Mouse (Mus musculus): ENCODE data around the gene Matn1. TPM values are rescaled to one million over a fixed set of nuclear protein-coding genes. Genes with fewer than 3 reads are reported as not detected.

Matn1 gene
- polyA plus RNA-seq, 1 experiment from 2014 or later: 0.12 TPM

GRCm38 (mm10) chr4:130952531-130952930, 8.3 kb downstream of the Matn1 start:
- no peaks in the 10 kb centered on the region for H3K4me1 ChIP-seq (ENCODE audit: control insufficient read depth, insufficient read depth, low read length)
- H3K27ac ChIP-seq (ENCODE audit: low read length): no peak overlapping the region
- H3K4me2 ChIP-seq (replicated peaks; ENCODE audit: low read depth, low read length): no peak overlapping the region
- H3K4me3 ChIP-seq (ENCODE audit: low read depth, low read length): no peak overlapping the region
- H3K9ac ChIP-seq (replicated peaks; ENCODE audit: low read depth, low read length): no peak overlapping the region
- no peaks in the 10 kb centered on the region for H3K36me3 ChIP-seq (ENCODE audit: control insufficient read depth, insufficient read depth, low read length)
- H3K9me3 ChIP-seq (ENCODE audit: control insufficient read depth, low read depth, low read length): no peaks in the 10 kb centered on the region
- WGBS: 29% methylated on average over 17 of the region's 17 CpGs
- H3K27me3 ChIP-seq (ENCODE audit: control insufficient read depth, insufficient read depth, low read length): no peaks in the 10 kb centered on the region
- no peak for ATAC-seq (ENCODE audit: insufficient number of reproducible peaks, insufficient read depth, low FRiP score, low read depth)

GRCm38 (mm10) chr4:130957156-130957555, 13.0 kb downstream of the Matn1 start:
- no peaks in the 10 kb centered on the region for H3K4me1 ChIP-seq (ENCODE audit: control insufficient read depth, insufficient read depth, low read length)
- WGBS: 75% methylated on average over 10 of the region's 10 CpGs
- H3K9ac ChIP-seq (replicated peaks; ENCODE audit: low read depth, low read length): no peak overlapping the region
- no peaks in the 10 kb centered on the region for H3K9me3 ChIP-seq (ENCODE audit: control insufficient read depth, low read depth, low read length)
- no peak overlapping the region for H3K4me2 ChIP-seq (replicated peaks; ENCODE audit: low read depth, low read length)
- H3K4me3 ChIP-seq (ENCODE audit: low read depth, low read length): no peak overlapping the region
- no peaks in the 10 kb centered on the region for H3K27me3 ChIP-seq (ENCODE audit: control insufficient read depth, insufficient read depth, low read length)
- no peak for ATAC-seq (ENCODE audit: insufficient number of reproducible peaks, insufficient read depth, low FRiP score, low read depth)
- H3K36me3 ChIP-seq (ENCODE audit: control insufficient read depth, insufficient read depth, low read length): no peaks in the 10 kb centered on the region
- H3K27ac ChIP-seq (ENCODE audit: low read length): no peak overlapping the region

GRCm38 (mm10) chr4:130958812-130959211, 14.6 kb downstream of the Matn1 start:
- H3K9ac ChIP-seq (replicated peaks; ENCODE audit: low read depth, low read length): no peak overlapping the region
- H3K27me3 ChIP-seq (ENCODE audit: control insufficient read depth, insufficient read depth, low read length): no peaks in the 10 kb centered on the region
- no peak overlapping the region for H3K27ac ChIP-seq (ENCODE audit: low read length)
- no peak overlapping the region for H3K4me2 ChIP-seq (replicated peaks; ENCODE audit: low read depth, low read length)
- H3K4me3 ChIP-seq (ENCODE audit: low read depth, low read length): no peak overlapping the region
- H3K9me3 ChIP-seq (ENCODE audit: control insufficient read depth, low read depth, low read length): no peaks in the 10 kb centered on the region
- no peaks in the 10 kb centered on the region for H3K4me1 ChIP-seq (ENCODE audit: control insufficient read depth, insufficient read depth, low read length)
- 62% methylated on average over 5 of the region's 5 CpGs for WGBS
- no peaks in the 10 kb centered on the region for H3K36me3 ChIP-seq (ENCODE audit: control insufficient read depth, insufficient read depth, low read length)
- no peak for ATAC-seq (ENCODE audit: insufficient number of reproducible peaks, insufficient read depth, low FRiP score, low read depth)

- WGBS: 55% methylated on average over 6 of the region's 6 CpGs
- no peak for ATAC-seq (ENCODE audit: insufficient number of reproducible peaks, insufficient read depth, low FRiP score, low read depth)
Observed at GRCm38 (mm10) chr4:130959678-130960077, 15.5 kb downstream of the Matn1 start.

GRCm38 (mm10) chr4:130960118-130960734, 16.0 kb downstream of the Matn1 start:
- Histone ChIP-seq H3K9me3 (ENCODE audit: control insufficient read depth, low read depth, low read length) (no peaks in the 10 kb centered on the region), H3K27me3 (ENCODE audit: control insufficient read depth, insufficient read depth, low read length) (no peaks in the 10 kb centered on the region), H3K4me2 (replicated peaks; ENCODE audit: low read depth, low read length) (no peak overlapping the region), H3K4me3 (ENCODE audit: low read depth, low read length) (no peak overlapping the region), H3K9ac (replicated peaks; ENCODE audit: low read depth, low read length) (no peak overlapping the region), H3K4me1 (ENCODE audit: control insufficient read depth, insufficient read depth, low read length) (no peaks in the 10 kb centered on the region), H3K27ac (ENCODE audit: low read length) (no peak overlapping the region), H3K36me3 (ENCODE audit: control insufficient read depth, insufficient read depth, low read length) (no peaks in the 10 kb centered on the region)
- 25% methylated on average over 9 of the region's 9 CpGs for WGBS
- ATAC-seq (ENCODE audit: insufficient number of reproducible peaks, insufficient read depth, low FRiP score, low read depth): peak; percentile 37; the same call in 1 of the 2 replicates

More at GRCm38 (mm10) chr4:130959678-130960077, 15.5 kb downstream of the Matn1 start:
- H3K4me1 ChIP-seq (ENCODE audit: control insufficient read depth, insufficient read depth, low read length): no peaks in the 10 kb centered on the region
- no peaks in the 10 kb centered on the region for H3K36me3 ChIP-seq (ENCODE audit: control insufficient read depth, insufficient read depth, low read length)
- H3K9ac ChIP-seq (replicated peaks; ENCODE audit: low read depth, low read length): no peak overlapping the region
- no peaks in the 10 kb centered on the region for H3K27me3 ChIP-seq (ENCODE audit: control insufficient read depth, insufficient read depth, low read length)
- no peak overlapping the region for H3K27ac ChIP-seq (ENCODE audit: low read length)
- no peaks in the 10 kb centered on the region for H3K9me3 ChIP-seq (ENCODE audit: control insufficient read depth, low read depth, low read length)
- H3K4me2 ChIP-seq (replicated peaks; ENCODE audit: low read depth, low read length): no peak overlapping the region
- H3K4me3 ChIP-seq (ENCODE audit: low read depth, low read length): no peak overlapping the region

GRCm38 (mm10) chr4:130971278-130971677, 27.1 kb downstream of the Matn1 start:
- Histone ChIP-seq H3K27ac (ENCODE audit: low read length) (no peak overlapping the region), H3K4me3 (ENCODE audit: low read depth, low read length) (no peak overlapping the region), H3K36me3 (ENCODE audit: control insufficient read depth, insufficient read depth, low read length) (no peaks in the 10 kb centered on the region), H3K4me2 (replicated peaks; ENCODE audit: low read depth, low read length) (no peak overlapping the region), H3K27me3 (ENCODE audit: control insufficient read depth, insufficient read depth, low read length) (no peaks in the 10 kb centered on the region), H3K4me1 (ENCODE audit: control insufficient read depth, insufficient read depth, low read length) (no peaks in the 10 kb centered on the region), H3K9me3 (ENCODE audit: control insufficient read depth, low read depth, low read length) (no peaks in the 10 kb centered on the region), H3K9ac (replicated peaks; ENCODE audit: low read depth, low read length) (no peak overlapping the region)
- 90% methylated on average over 1 of the region's 1 CpGs for whole genome bisulfite sequencing
- ATAC-seq (ENCODE audit: insufficient number of reproducible peaks, insufficient read depth, low FRiP score, low read depth): no peak

- Histone ChIP-seq H3K27ac (ENCODE audit: low read length) (no peak overlapping the region), H3K4me3 (ENCODE audit: low read depth, low read length) (no peak overlapping the region), H3K36me3 (ENCODE audit: control insufficient read depth, insufficient read depth, low read length) (no peaks in the 10 kb centered on the region), H3K9ac (replicated peaks; ENCODE audit: low read depth, low read length) (no peak overlapping the region), H3K27me3 (ENCODE audit: control insufficient read depth, insufficient read depth, low read length) (no peaks in the 10 kb centered on the region), H3K4me2 (replicated peaks; ENCODE audit: low read depth, low read length) (no peak overlapping the region), H3K9me3 (ENCODE audit: control insufficient read depth, low read depth, low read length) (no peaks in the 10 kb centered on the region), H3K4me1 (ENCODE audit: control insufficient read depth, insufficient read depth, low read length) (no peaks in the 10 kb centered on the region)
- ATAC-seq (ENCODE audit: insufficient number of reproducible peaks, insufficient read depth, low FRiP score, low read depth): no peak
- WGBS: 67% methylated on average over 5 of the region's 5 CpGs
Observed at GRCm38 (mm10) chr4:130972421-130972829, 28.2 kb downstream of the Matn1 start.

GRCm38 (mm10) chr4:130973332-130974263, 29.4 kb downstream of the Matn1 start:
- Histone ChIP-seq H3K4me2 (replicated peaks; ENCODE audit: low read depth, low read length) (no peak overlapping the region), H3K4me1 (ENCODE audit: control insufficient read depth, insufficient read depth, low read length) (no peaks in the 10 kb centered on the region), H3K9ac (replicated peaks; ENCODE audit: low read depth, low read length) (no peak overlapping the region), H3K9me3 (ENCODE audit: control insufficient read depth, low read depth, low read length) (no peaks in the 10 kb centered on the region), H3K27ac (ENCODE audit: low read length) (no peak overlapping the region), H3K36me3 (ENCODE audit: control insufficient read depth, insufficient read depth, low read length) (no peaks in the 10 kb centered on the region), H3K4me3 (ENCODE audit: low read depth, low read length) (no peak overlapping the region), H3K27me3 (ENCODE audit: control insufficient read depth, insufficient read depth, low read length) (no peaks in the 10 kb centered on the region)
- WGBS: 71% methylated on average over 19 of the region's 19 CpGs
- no peak for ATAC-seq (ENCODE audit: insufficient number of reproducible peaks, insufficient read depth, low FRiP score, low read depth)

Data from stomach, embryonic 14.5 days (tissue).